Mouse (Mus musculus) myocyte (in vitro differentiated cells): ENCODE data around the gene Slc25a13. TPM values are rescaled to one million over a fixed set of nuclear protein-coding genes. Genes with fewer than 3 reads are reported as not detected.

ENCODE experiments used
- H3K27me3 ChIP-seq: one replicate; pipeline ENCODE4 v1.6.1; 2011; ENCODE audit not compliant: control insufficient read depth, insufficient read depth, insufficient read length
- H3K36me3 ChIP-seq: one replicate; pipeline ENCODE4 v1.6.1; 2011; ENCODE audit not compliant: control insufficient read depth, insufficient read depth
- H3K4me2 ChIP-seq: one replicate; pipeline ENCODE4 v1.6.1; 2011; ENCODE audit warnings: low read depth, control low read depth
- H3K4me3 ChIP-seq: one replicate; pipeline ENCODE4 v1.5.1; 2011; ENCODE audit warnings: mild to moderate bottlenecking, control low read depth, moderate library complexity
- H3K79me2 ChIP-seq: one replicate; pipeline ENCODE4 v1.6.1; 2011; ENCODE audit not compliant: control insufficient read depth, insufficient read depth
- H3ac ChIP-seq: one replicate; pipeline ENCODE4 v1.6.1; 2011; ENCODE audit not compliant: control insufficient read depth, insufficient read length
- CEBPB ChIP-seq: IDR thresholded peaks from 2 replicates; pipeline ENCODE4 v1.6.1; 2011; ENCODE audit warnings: mild to moderate bottlenecking, moderate library complexity; ENCODE audit not compliant: poor library complexity, insufficient read depth, severe bottlenecking
- E2F4 ChIP-seq: IDR thresholded peaks from one replicate; pipeline ENCODE4 v1.6.1; 2011; ENCODE audit warnings: mild to moderate bottlenecking, control low read depth, moderate library complexity; ENCODE audit not compliant: insufficient read depth
- MAX ChIP-seq: IDR thresholded peaks from one replicate; pipeline ENCODE4 v1.6.1; 2011; ENCODE audit warnings: low read depth, mild to moderate bottlenecking, control low read depth
- MYOD1 ChIP-seq, 3 experiments: IDR thresholded peaks; one replicate each; pipeline ENCODE4 v1.6.1; 2011; ENCODE audit warnings: control low read depth in 2 of 3, low read depth in 2 of 3, mild to moderate bottlenecking in 2 of 3, moderate library complexity in 1 of 3; ENCODE audit not compliant: insufficient read length in 2 of 3, control insufficient read depth in 1 of 3
- MYOG ChIP-seq, 3 experiments: IDR thresholded peaks; one replicate each; pipeline ENCODE4 v1.6.1; 2011; ENCODE audit warnings: control low read depth in 2 of 3, low read depth in 2 of 3, mild to moderate bottlenecking in 2 of 3; ENCODE audit not compliant: insufficient read length in 2 of 3, control insufficient read depth in 1 of 3, insufficient read depth in 1 of 3
- POLR2A ChIP-seq: IDR thresholded peaks from one replicate; pipeline ENCODE4 v1.6.1; 2011; ENCODE audit warnings: low read depth, mild to moderate bottlenecking, control low read depth, moderate library complexity; ENCODE audit not compliant: insufficient read length
- POLR2AphosphoS2 ChIP-seq: IDR thresholded peaks from one replicate; pipeline ENCODE4 v1.6.1; 2011; ENCODE audit warnings: low read depth, control low read depth; ENCODE audit not compliant: insufficient read length
- REST ChIP-seq: IDR thresholded peaks from one replicate; pipeline ENCODE4 v1.6.1; 2011; ENCODE audit warnings: mild to moderate bottlenecking, control low read depth, moderate library complexity; ENCODE audit not compliant: insufficient read depth, insufficient read length
- SRF ChIP-seq: IDR thresholded peaks from one replicate; pipeline ENCODE4 v1.6.1; 2011; ENCODE audit warnings: low read depth; ENCODE audit not compliant: control insufficient read depth, insufficient read length
- TCF12 ChIP-seq: IDR thresholded peaks from one replicate; pipeline ENCODE4 v1.6.1; 2011; ENCODE audit warnings: mild to moderate bottlenecking, control low read depth; ENCODE audit not compliant: poor library complexity, insufficient read depth, severe bottlenecking
- TCF3 ChIP-seq: IDR thresholded peaks from one replicate; pipeline ENCODE4 v1.6.1; 2011; ENCODE audit warnings: low read depth, control low read depth; ENCODE audit not compliant: insufficient read length
- USF1 ChIP-seq: IDR thresholded peaks from one replicate; pipeline ENCODE4 v1.6.1; 2011; ENCODE audit warnings: low read depth, mild to moderate bottlenecking, control low read depth, moderate library complexity
- polyA plus RNA-seq: library from polyadenylated mRNA; unstranded; fragments of >200 nt; fragmentation: generic; extraction: Trizol; gene quantifications from one replicate; pipeline ENCODE4 v1.2.1, GENCODE M21; 2012; ENCODE audit warnings: missing spikeins

Gene Slc25a13
- polyA plus RNA-seq, 1 experiment, result 0.42 TPM

DNA sequence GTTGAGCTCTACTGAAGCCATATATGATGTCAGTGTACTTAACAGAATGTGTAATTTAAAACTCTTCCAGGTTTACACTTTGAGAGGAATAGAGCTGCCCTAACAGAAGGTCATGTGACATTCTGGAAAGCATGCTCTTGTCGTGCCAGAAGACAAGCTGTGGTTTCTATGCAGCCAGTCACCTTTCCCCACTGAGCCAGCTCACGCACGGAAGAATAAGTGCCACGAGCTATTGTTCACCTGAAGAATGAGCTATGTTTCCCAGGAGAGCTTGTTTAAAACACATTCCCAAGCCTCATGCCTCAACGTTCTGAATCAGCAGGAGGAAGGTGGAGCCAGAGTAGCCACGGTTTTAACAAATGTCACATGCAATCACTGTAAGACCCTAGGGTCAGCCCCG, 73.4 kb downstream of the Slc25a13 start:
- Histone ChIP-seq H3K36me3 (no peaks in the 10 kb centered on the region), H3K79me2 (no peaks in the 10 kb centered on the region), H3K4me2 (no peak overlapping the region), H3ac (no peak overlapping the region), H3K4me3 (no peak overlapping the region), H3K27me3 (no peaks in the 10 kb centered on the region)
- TF ChIP-seq CEBPB, result no peak
- no peak for TF ChIP-seq POLR2AphosphoS2
- no peak for TF ChIP-seq MYOD1 (IDR thresholded peaks at IDR 0.05; ENCODE audit: control insufficient read depth in 1 of 3, insufficient read length in 2 of 3, low read depth in 2 of 3)
- TF ChIP-seq POLR2A, result no peak
- no peak for TF ChIP-seq SRF
- TF ChIP-seq MAX, result no peak
- TF ChIP-seq TCF3, result no peak
- no peak for TF ChIP-seq E2F4
- no peak for TF ChIP-seq REST
- TF ChIP-seq MYOG (IDR thresholded peaks at IDR 0.05; ENCODE audit: control insufficient read depth in 1 of 3, insufficient read depth in 1 of 3, insufficient read length in 2 of 3, low read depth in 2 of 3), result no peak
- TF ChIP-seq TCF12, result no peak
- TF ChIP-seq USF1, result no peak

GRCm38 (mm10) chr6:6140370-6140769, 76.6 kb downstream of the Slc25a13 start:
- H3K4me2 ChIP-seq, result no peak overlapping the region
- no peaks in the 10 kb centered on the region for H3K36me3 ChIP-seq
- no peak overlapping the region for H3ac ChIP-seq
- no peak for TF ChIP-seq E2F4
- TF ChIP-seq MYOG (IDR thresholded peaks at IDR 0.05; ENCODE audit: control insufficient read depth in 1 of 3, insufficient read depth in 1 of 3, insufficient read length in 2 of 3, low read depth in 2 of 3), result no peak
- no peak for TF ChIP-seq REST
- no peaks in the 10 kb centered on the region for H3K27me3 ChIP-seq
- no peak overlapping the region for H3K4me3 ChIP-seq
- no peaks in the 10 kb centered on the region for H3K79me2 ChIP-seq

- H3K4me3 ChIP-seq, result no peak overlapping the region
- H3ac ChIP-seq, result no peak overlapping the region
- H3K79me2 ChIP-seq, result no peaks in the 10 kb centered on the region
- no peak overlapping the region for H3K4me2 ChIP-seq
- no peaks in the 10 kb centered on the region for H3K36me3 ChIP-seq
- H3K27me3 ChIP-seq, result no peaks in the 10 kb centered on the region
- TF ChIP-seq USF1 (no peak), SRF (no peak), REST (no peak), CEBPB (no peak), MYOG (IDR thresholded peaks at IDR 0.05; ENCODE audit: control insufficient read depth in 1 of 3, insufficient read depth in 1 of 3, insufficient read length in 2 of 3, low read depth in 2 of 3) (no peak), MYOD1 (IDR thresholded peaks at IDR 0.05; ENCODE audit: control insufficient read depth in 1 of 3, insufficient read length in 2 of 3, low read depth in 2 of 3) (no peak), POLR2A (no peak), E2F4 (no peak), TCF3 (no peak), POLR2AphosphoS2 (no peak), TCF12 (no peak), MAX (no peak)
Measured at GRCm38 (mm10) chr6:6139061-6139460, 77.9 kb downstream of the Slc25a13 start.

- Histone ChIP-seq H3K27me3 (no peaks in the 10 kb centered on the region), H3K4me2 (no peak overlapping the region), H3K79me2 (no peaks in the 10 kb centered on the region), H3ac (no peak overlapping the region), H3K4me3 (no peak overlapping the region), H3K36me3 (no peaks in the 10 kb centered on the region)
- TF ChIP-seq USF1 (no peak), SRF (no peak), CEBPB (no peak), MAX (no peak), POLR2A (no peak)
Measured at GRCm38 (mm10) chr6:6136812-6137211, 80.2 kb downstream of the Slc25a13 start.

GRCm38 (mm10) chr6:6134935-6135334, 82.0 kb downstream of the Slc25a13 start:
- H3K4me2 ChIP-seq, result no peak overlapping the region
- H3K4me3 ChIP-seq, result no peak overlapping the region
- no peaks in the 10 kb centered on the region for H3K79me2 ChIP-seq
- H3K27me3 ChIP-seq, result no peaks in the 10 kb centered on the region
- no peaks in the 10 kb centered on the region for H3K36me3 ChIP-seq
- H3ac ChIP-seq, result no peak overlapping the region
- TF ChIP-seq POLR2AphosphoS2, result no peak
- no peak for TF ChIP-seq MYOG (IDR thresholded peaks at IDR 0.05; ENCODE audit: control insufficient read depth in 1 of 3, insufficient read depth in 1 of 3, insufficient read length in 2 of 3, low read depth in 2 of 3)
